Mouse (Mus musculus) testis, postnatal 14 days (tissue): Measurements from ENCODE around the gene Lmln.
"Not testable (repeated sequence)": the region's sequence is repeated elsewhere in the genome, so short reads cannot be mapped to it uniquely, and the experiment has no call there.

Source experiments
- DNase-seq: peaks from one replicate; pipeline ENCODE4 v3.0.0; 2021; ENCODE audit warnings: low spot score

Gene Lmln

GRCm38 (mm10) chr16:33058033-33058432 lies 4.3 kb upstream of the Lmln start:
- no peak for DNase-seq

- not testable (repeated sequence) for DNase-seq
Measured at GRCm38 (mm10) chr16:33058656-33059055, 3.7 kb upstream of the Lmln start.

- no peak for DNase-seq
Measured at GRCm38 (mm10) chr16:33059471-33059870, 2.9 kb upstream of the Lmln start.

- DNase-seq = no peak
Measured at GRCm38 (mm10) chr16:33060926-33061325, 1.4 kb upstream of the Lmln start.

GRCm38 (mm10) chr16:33061400-33061799 lies 921 bp upstream of the Lmln start:
- no peak for DNase-seq

GRCm38 (mm10) chr16:33062682-33063131 lies 386 bp downstream of the Lmln start:
- DNase-seq = peak; percentile 82

GRCm38 (mm10) chr16:33063267-33063666 lies 946 bp downstream of the Lmln start:
- peak; percentile 45 for DNase-seq

- DNase-seq = no peak
Measured at GRCm38 (mm10) chr16:33064636-33065035, 2.3 kb downstream of the Lmln start.

GRCm38 (mm10) chr16:33070928-33071327 lies 8.6 kb downstream of the Lmln start:
- no peak for DNase-seq

- no peak for DNase-seq
Measured at GRCm38 (mm10) chr16:33072871-33073557, 10.7 kb downstream of the Lmln start.

GRCm38 (mm10) chr16:33074967-33075366 lies 12.6 kb downstream of the Lmln start:
- no peak for DNase-seq

GRCm38 (mm10) chr16:33076078-33076477 lies 13.8 kb downstream of the Lmln start:
- DNase-seq = no peak

GRCm38 (mm10) chr16:33077069-33077627 lies 14.8 kb downstream of the Lmln start:
- DNase-seq = no peak

- DNase-seq = no peak
Measured at GRCm38 (mm10) chr16:33080063-33080462, 17.7 kb downstream of the Lmln start.

GRCm38 (mm10) chr16:33082951-33083350 lies 20.6 kb downstream of the Lmln start:
- no peak for DNase-seq

GRCm38 (mm10) chr16:33083996-33084395 lies 21.7 kb downstream of the Lmln start:
- DNase-seq = no peak

GRCm38 (mm10) chr16:33085666-33086065 lies 23.3 kb downstream of the Lmln start:
- DNase-seq = peak; percentile 77

- DNase-seq = no peak
Measured at GRCm38 (mm10) chr16:33113726-33114125, 51.4 kb downstream of the Lmln start.

- no peak for DNase-seq
Measured at GRCm38 (mm10) chr16:33123373-33123772, 61.1 kb downstream of the Lmln start.

GRCm38 (mm10) chr16:33123938-33124820 lies 61.9 kb downstream of the Lmln start:
- no peak for DNase-seq

GRCm38 (mm10) chr16:33127052-33127451 lies 64.7 kb downstream of the Lmln start:
- no peak for DNase-seq

- no peak for DNase-seq
Measured at GRCm38 (mm10) chr16:33130731-33131130, 68.4 kb downstream of the Lmln start.

- no peak for DNase-seq
Measured at GRCm38 (mm10) chr16:33133186-33133585, 70.9 kb downstream of the Lmln start.
